Mouse (Mus musculus) MEL (cell line): ENCODE data around the gene Mgst3. TPM values are rescaled to one million over a fixed set of nuclear protein-coding genes. Genes with fewer than 3 reads are reported as not detected.
"Not testable (repeated sequence)": the region's sequence is repeated elsewhere in the genome, so short reads cannot be mapped to it uniquely, and the experiment has no call there.

Experiments
- DNase-seq: peaks from one replicate; pipeline ENCODE4 v3.0.0; 2011; ENCODE audit warnings: low read depth, low spot score
- H3K27ac ChIP-seq: 2 replicates; pipeline ENCODE4 v1.5.1; 2012; ENCODE audit warnings: low read depth, mild to moderate bottlenecking, control low read depth, low read length, moderate library complexity; ENCODE audit not compliant: control insufficient read depth
- H3K27me3 ChIP-seq, 2 experiments: fragments of 150-350 bp in 1 of 2; sonication (generic) in 1 of 2; 2 replicates each; pipeline ENCODE4 v1.6.1; 2012; ENCODE audit warnings: low read length in 2 of 2, mild to moderate bottlenecking in 2 of 2, improper control_type of control experiment in 1 of 2, moderate library complexity in 1 of 2; ENCODE audit not compliant: insufficient read depth in 2 of 2, control insufficient read depth in 1 of 2
- H3K36me3 ChIP-seq, 2 experiments: 2 replicates each; pipeline ENCODE4 v1.6.1; 2012 to 2014; ENCODE audit warnings: low read length in 2 of 2, improper control_type of control experiment in 1 of 2, inconsistent platforms in 1 of 2, mild to moderate bottlenecking in 1 of 2; ENCODE audit not compliant: insufficient read depth in 2 of 2, control insufficient read depth in 1 of 2
- H3K4me1 ChIP-seq, 2 experiments: fragments of 150-350 bp in 1 of 2; sonication (generic) in 1 of 2; 2 replicates each; pipeline ENCODE4 v1.6.1; 2012; ENCODE audit warnings: low read length in 2 of 2, improper control_type of control experiment in 1 of 2, mild to moderate bottlenecking in 1 of 2; ENCODE audit not compliant: insufficient read depth in 2 of 2, control insufficient read depth in 1 of 2
- H3K4me3 ChIP-seq, 2 experiments: fragments of 150-350 bp in 1 of 2; sonication (generic) in 1 of 2; 2 replicates each; pipeline ENCODE4 v1.5.1; 2012; ENCODE audit warnings: low read depth in 2 of 2, low read length in 2 of 2, mild to moderate bottlenecking in 2 of 2, moderate library complexity in 2 of 2, control low read depth in 1 of 2, improper control_type of control experiment in 1 of 2; ENCODE audit not compliant: control insufficient read depth in 1 of 2, insufficient read depth in 1 of 2
- H3K79me2 ChIP-seq: 2 replicates; pipeline ENCODE4 v1.6.1; 2012; ENCODE audit warnings: mild to moderate bottlenecking, low read length, moderate library complexity; ENCODE audit not compliant: control insufficient read depth, poor library complexity, insufficient read depth
- H3K9ac ChIP-seq: 2 replicates; pipeline ENCODE4 v1.6.1; 2012; ENCODE audit warnings: low read depth, mild to moderate bottlenecking, control low read depth, low read length, moderate library complexity; ENCODE audit not compliant: control insufficient read depth, poor library complexity, severe bottlenecking
- H3K9me3 ChIP-seq: fragments of 150-350 bp; sonication (generic); replicated peaks from 2 replicates; pipeline ENCODE4 v1.6.1; 2012; ENCODE audit warnings: mild to moderate bottlenecking, low read length, improper control_type of control experiment, moderate library complexity; ENCODE audit not compliant: insufficient read depth
- CTCF ChIP-seq, 3 experiments: IDR thresholded peaks in 2 of 3; conservative IDR thresholded peaks in 1 of 3; 2 replicates each; pipeline ENCODE4 v1.5.1; 2011 to 2012; ENCODE audit warnings: low read length in 3 of 3, low read depth in 2 of 3, mild to moderate bottlenecking in 2 of 3, improper control_type of control experiment in 1 of 3, inconsistent platforms in 1 of 3, mixed read lengths in 1 of 3, moderate library complexity in 1 of 3; ENCODE audit not compliant: control insufficient read depth in 1 of 3, insufficient read depth in 1 of 3, poor library complexity in 1 of 3, severe bottlenecking in 1 of 3
- E2F4 ChIP-seq: IDR thresholded peaks from 2 replicates; pipeline ENCODE4 v1.6.1; 2011; ENCODE audit warnings: low read depth, low read length, improper control_type of control experiment, borderline replicate concordance
- ETS1 ChIP-seq: IDR thresholded peaks from 2 replicates; pipeline ENCODE4 v1.6.1; 2012; ENCODE audit warnings: low read depth, mild to moderate bottlenecking, inconsistent platforms, low read length, improper control_type of control experiment, moderate library complexity
- GATA1 ChIP-seq: IDR thresholded peaks from 2 replicates; pipeline ENCODE4 v1.6.1; 2011; ENCODE audit warnings: low read depth, low read length, improper control_type of control experiment
- MAFK ChIP-seq: IDR thresholded peaks from 2 replicates; pipeline ENCODE4 v1.6.1; 2011; ENCODE audit warnings: low read depth, mild to moderate bottlenecking, low read length, improper control_type of control experiment, borderline replicate concordance
- RCOR1 ChIP-seq: IDR thresholded peaks from 2 replicates; pipeline ENCODE4 v1.6.1; 2012; ENCODE audit warnings: low read depth, mild to moderate bottlenecking, inconsistent platforms, low read length, improper control_type of control experiment
- TBP ChIP-seq: IDR thresholded peaks from 2 replicates; pipeline ENCODE4 v1.8.0; 2011; ENCODE audit warnings: low read depth, low read length, improper control_type of control experiment
- polyA plus RNA-seq, 2 experiments: library from polyadenylated mRNA; stranded (reverse) in 1 of 2; unstranded in 1 of 2; fragments of >175 nt in 1 of 2; fragments of >200 nt in 1 of 2; gene quantifications; 2 replicates each; pipeline versions ENCODE4 v1.2.1 to v1.2.4; 2012; ENCODE audit warnings: low replicate concordance in 2 of 2, low read depth in 1 of 2; ENCODE audit not compliant: insufficient read length in 2 of 2, insufficient read depth in 1 of 2, missing spikeins in 1 of 2
- total RNA-seq: library from RNA; depleted of rRNA; stranded (reverse); fragments of 300-350 nt; gene quantifications from 2 replicates; pipeline ENCODE4 v1.2.3, GENCODE M21; 2012

Mgst3 gene
- total and polyA plus RNA-seq, 3 experiments: 17.0 to 33.2 TPM; not detected in 1

DNA sequence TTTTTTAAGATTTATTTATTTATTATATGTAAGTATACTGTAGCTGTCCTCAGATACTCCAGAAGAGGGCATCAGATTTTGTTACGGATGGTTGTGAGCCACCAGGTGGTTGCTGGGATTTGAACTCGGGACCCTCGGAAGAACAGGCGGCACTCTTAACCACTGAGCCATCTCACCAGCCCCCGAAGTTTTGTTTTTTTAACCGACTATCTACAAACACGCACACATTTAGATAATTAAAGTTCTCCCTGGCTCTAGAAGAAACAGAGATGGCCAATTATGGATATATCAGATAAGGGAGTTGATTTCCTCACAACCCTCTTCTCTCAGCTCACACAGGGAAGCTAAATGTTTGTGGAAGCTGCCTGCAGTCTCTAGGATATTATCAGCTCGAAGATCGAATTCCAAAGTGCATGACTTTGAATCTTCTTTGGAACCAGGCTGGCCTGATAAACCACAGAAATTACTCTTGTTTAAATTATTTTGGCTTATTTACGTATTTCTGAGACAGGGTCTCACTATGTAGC is 47.6 kb downstream of the Mgst3 start:
- H3K27ac ChIP-seq, H3K79me2 ChIP-seq, H3K36me3 ChIP-seq, H3K4me3 ChIP-seq, H3K9ac ChIP-seq, H3K4me1 ChIP-seq, H3K9me3 ChIP-seq, H3K27me3 ChIP-seq: not testable (repeated sequence)
- TF ChIP-seq GATA1 (peak; percentile 33; the same call in 1 of the 2 replicates), TBP (peak; percentile 93)
- peak; percentile 33 for DNase-seq

DNA sequence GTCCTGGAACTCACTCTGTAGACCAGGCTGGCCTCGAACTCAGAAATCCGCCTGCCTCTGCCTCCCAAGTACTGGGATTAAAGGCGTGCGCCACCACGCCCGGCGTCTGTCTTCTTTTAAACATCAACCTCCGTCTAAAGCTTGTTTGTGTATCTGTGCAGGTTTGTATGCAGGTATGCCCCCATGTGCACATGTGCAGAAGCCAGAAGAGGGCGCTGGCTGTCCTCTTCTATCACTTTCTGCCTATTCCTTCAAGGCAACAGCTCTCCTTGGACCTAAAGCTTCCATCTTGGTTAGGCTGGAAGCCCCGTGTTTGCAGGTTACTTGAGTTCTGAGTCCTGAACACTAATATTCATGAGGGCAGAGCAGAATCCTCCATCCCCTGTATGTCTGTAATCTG is 50.8 kb downstream of the Mgst3 start:
- TF ChIP-seq CTCF (IDR thresholded peaks at IDR 0.05 in 2 of 3, conservative IDR thresholded peaks at IDR 0.05 in 1 of 3; ENCODE audit: control insufficient read depth in 1 of 3, insufficient read depth in 1 of 3, low read depth in 2 of 3, low read length in 3 of 3, poor library complexity in 1 of 3, severe bottlenecking in 1 of 3): peak; percentile 7 to 26 (median 20); a peak in 3 of 6 replicates
- no peak for TF ChIP-seq MAFK
- TF ChIP-seq E2F4: no peak
- no peak for TF ChIP-seq RCOR1
- H3K27me3 ChIP-seq: no peaks in the 10 kb centered on the region
- no peak overlapping the region for H3K27ac ChIP-seq
- peak; percentile 23 for DNase-seq
- no peaks in the 10 kb centered on the region; the same call in 1 of the 2 replicates for H3K79me2 ChIP-seq
- peaks cover 0 to 9% of the 10 kb centered on the region in 2 experiments; a peak in 2 of 4 replicates for H3K36me3 ChIP-seq
- H3K4me1 ChIP-seq: peaks cover 6 to 14% of the 10 kb centered on the region in 2 experiments
- H3K4me3 ChIP-seq: no peak overlapping the region
- H3K9ac ChIP-seq: no peak overlapping the region
- no peaks in the 10 kb centered on the region for H3K9me3 ChIP-seq

DNA sequence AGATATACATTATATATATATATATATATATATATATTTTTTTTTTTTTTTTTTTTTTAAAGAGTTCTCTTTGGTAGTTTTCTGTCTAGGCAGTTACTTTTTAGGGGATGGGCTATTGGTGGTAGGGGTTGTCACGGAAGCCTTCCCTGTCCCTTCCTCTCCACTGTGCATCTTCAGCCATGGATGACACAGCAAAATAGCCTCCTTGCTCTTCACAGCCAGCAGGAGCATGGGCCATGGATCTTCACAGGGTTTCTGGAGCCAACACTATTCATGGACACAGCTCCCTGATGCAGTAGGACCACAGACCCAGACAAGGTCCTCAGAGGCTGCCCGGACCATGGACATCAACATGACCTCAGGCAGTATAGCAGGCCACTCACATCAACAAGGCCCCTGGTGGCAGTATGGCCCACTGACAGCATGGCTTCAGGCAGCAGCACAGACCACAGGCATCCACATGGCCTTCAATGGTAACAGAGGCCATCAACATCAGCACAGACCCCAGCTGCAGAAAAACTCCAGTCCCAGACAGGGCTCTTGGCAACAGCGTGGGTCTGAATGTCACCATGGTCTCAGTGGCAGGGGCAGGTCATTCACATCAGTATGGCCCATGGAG is 52.6 kb downstream of the Mgst3 start:
- Histone ChIP-seq H3K79me2 (no peaks in the 10 kb centered on the region; the same call in 1 of the 2 replicates), H3K4me1 (peaks cover 3 to 16% of the 10 kb centered on the region in 2 experiments)
- TF ChIP-seq CTCF (IDR thresholded peaks at IDR 0.05 in 2 of 3, conservative IDR thresholded peaks at IDR 0.05 in 1 of 3; ENCODE audit: control insufficient read depth in 1 of 3, insufficient read depth in 1 of 3, low read depth in 2 of 3, low read length in 3 of 3, poor library complexity in 1 of 3, severe bottlenecking in 1 of 3): 0 out of 6 replicates have a peak, but pooled peaks of 2 of the 3 experiments have one; percentile 0 to 2
- TF ChIP-seq ETS1: no peak

More for the DNA sequence above, 52.6 kb downstream of the Mgst3 start:
- H3K27me3 ChIP-seq: no peaks in the 10 kb centered on the region
- H3K36me3 ChIP-seq: peaks cover 0 to 7% of the 10 kb centered on the region in 2 experiments; a peak in 2 of 4 replicates
- H3K4me3 ChIP-seq: peak overlapping the region in 1 of 2 experiments; percentile 89; a peak in 2 of 4 replicates
- peak overlapping the region; percentile 53 for H3K27ac ChIP-seq
- peak; percentile 51 for DNase-seq
- peak overlapping the region; percentile 12; the same call in 1 of the 2 replicates for H3K9ac ChIP-seq
- H3K9me3 ChIP-seq: no peaks in the 10 kb centered on the region
